Mouse (Mus musculus) retina, postnatal 7 days (tissue): ENCODE data around the gene Ccdc63.
"Not testable (repeated sequence)": the region's sequence is repeated elsewhere in the genome, so short reads cannot be mapped to it uniquely, and the experiment has no call there.

ENCODE experiments used
- DNase-seq: peaks from one replicate; pipeline ENCODE4 v3.0.0-alpha.2; 2012; ENCODE audit warnings: low read depth, low spot score

Gene Ccdc63

DNA sequence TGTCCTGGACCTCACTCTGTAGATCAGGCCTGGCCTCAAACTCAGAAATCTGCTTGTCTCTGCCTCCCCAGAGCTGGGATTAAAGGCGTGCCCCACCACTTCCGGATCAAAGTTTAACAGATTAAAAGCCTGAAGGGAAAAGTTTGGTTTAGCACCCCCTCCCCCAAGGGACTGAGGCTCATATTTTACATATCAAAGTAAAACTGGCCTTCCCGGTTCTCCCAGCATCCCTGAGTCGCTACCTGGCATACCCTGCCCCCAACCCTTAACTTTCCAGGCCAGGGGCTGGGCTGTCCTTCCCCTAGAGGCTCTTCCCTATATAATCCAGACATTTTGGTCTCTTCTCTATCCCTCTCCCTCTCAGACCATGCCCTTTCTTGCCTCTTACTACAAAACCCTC lies 8.6 kb upstream of the Ccdc63 start:
- DNase-seq = no peak

DNA sequence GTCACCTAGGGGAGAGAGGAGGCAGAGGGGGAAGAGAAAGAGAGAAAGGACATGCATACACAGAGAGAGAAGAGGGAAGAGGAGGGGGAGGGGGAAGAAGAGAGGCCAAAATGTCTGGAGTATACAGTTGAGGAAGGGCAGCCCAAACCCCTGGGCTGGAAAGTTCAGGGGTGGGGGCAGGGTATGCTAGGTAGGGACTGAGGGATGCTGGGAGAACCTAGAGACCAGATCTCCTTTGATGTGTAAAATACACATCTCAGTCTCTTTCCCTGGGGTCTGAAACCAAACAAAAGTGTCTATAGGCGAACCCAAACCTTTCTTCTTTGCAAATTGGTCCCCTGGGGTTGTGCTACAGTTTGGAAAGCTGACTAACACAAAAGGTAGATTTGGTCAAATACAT lies 7.5 kb upstream of the Ccdc63 start:
- DNase-seq = no peak

DNA sequence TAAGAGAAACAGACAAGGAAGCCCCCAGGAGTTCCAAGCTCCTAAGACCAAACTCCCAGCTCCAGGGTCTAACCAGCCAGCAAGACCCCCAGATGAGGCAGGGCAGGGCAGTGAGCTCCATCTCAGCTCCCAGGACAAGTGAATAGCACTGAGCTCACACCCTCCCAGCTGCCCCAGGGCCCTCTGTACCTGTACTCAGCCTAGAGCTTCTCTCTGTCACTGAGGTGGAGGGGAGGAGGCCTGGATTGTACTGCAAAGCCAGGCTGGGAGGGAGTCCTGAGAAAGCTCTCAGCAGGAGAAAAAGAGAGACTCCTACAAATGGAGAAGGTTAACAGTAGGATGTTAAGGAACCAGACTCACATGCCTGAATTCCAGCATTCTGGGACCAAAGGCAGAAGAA lies 6.0 kb upstream of the Ccdc63 start:
- no peak for DNase-seq

DNA sequence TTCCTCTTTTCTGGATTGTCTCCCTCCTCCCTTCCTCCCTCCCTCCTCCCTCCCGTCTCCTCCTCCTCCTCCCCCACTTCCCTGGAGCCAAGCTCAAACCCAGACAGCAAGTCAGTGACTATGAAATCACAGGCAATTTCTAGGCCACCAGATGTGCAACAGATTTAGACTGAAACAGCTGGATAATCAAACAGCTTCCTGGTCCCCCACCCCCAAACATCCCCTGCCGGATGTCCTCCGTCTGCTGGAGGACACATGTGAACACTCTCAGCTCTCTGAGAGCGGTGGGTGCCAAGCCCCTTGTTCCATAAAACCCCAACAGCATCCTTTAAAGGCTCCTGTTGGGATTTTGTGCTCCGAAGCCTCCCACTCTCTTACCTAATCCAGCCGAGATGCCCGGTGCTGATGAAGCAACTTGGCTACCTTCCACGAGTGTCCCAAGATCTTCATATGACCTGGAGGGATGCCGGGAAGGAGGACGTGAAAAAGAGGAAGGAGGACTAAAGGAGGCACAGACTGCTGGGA lies 5.5 kb upstream of the Ccdc63 start:
- no peak for DNase-seq

DNA sequence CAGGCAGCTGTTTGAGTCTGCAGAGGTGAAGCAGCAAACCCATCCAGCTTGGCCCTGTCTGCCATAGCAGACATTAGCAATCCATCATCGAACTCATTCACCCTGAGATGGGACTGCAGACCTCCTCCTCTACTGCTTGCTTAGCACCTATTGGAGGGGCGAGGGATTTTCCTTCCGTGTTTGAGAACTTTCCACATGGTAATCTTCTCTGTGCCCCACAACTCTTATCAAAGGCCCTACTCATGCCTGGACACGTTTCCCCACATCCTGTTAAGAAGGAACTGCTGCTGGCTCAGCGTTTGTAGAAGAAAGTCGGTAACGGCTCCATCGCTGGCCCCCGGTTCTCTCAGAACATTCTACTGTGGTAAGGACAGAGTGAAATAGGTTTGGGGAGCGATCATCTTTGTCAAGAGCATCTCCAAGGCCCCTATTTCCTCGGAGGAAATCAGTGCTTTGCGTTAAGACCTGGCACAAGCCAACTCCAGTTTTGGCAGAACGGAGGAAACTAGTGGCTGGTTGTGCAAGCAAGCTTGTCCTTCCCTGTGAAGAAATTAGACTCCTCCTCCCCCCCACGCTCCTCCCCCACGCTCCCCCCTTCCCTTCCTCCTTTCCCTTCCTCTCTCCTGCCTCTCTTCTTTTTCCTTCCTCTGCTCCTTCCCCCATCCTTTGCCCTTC lies 4.9 kb upstream of the Ccdc63 start:
- DNase-seq = no peak

DNA sequence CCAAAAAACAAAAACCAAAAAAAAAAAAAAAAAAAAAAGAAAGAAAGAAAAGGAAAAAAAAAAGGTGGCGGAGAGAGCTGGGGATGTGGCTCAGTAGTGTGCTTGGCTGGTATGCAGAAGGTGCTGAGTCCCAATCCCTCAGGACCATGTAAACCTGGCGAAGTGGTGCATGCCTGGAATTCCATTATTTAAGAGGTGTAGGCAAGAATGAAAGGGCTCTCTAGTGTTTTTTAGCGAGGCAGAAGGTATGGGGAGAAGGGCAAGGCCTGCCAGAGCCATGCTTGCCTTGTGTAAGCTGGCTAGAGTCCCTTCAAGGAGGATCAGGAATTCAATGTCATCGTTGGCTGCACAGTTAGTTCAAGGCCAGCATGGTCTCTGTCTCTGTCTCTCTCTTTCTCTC lies 4.2 kb upstream of the Ccdc63 start:
- no peak for DNase-seq

DNA sequence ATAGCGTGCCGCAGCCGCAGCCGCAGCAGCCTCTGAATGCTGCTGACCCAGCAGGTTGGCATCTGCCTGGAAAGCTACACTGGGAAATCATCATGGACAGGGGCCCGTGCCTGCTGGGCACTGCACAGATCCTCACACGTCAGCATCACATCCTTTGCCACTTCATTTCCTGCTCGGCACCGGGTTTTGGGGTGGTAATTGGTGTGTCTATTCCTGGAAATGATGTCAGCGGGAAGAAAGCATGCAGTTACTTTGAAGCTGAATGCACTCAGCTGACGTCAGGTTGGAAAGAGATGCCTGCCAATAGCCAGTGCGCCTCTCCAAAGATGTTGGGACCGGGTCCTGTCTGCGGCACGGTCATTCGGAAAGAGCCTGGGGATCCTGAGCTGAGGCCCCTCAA lies 2.9 kb upstream of the Ccdc63 start:
- no peak for DNase-seq

DNA sequence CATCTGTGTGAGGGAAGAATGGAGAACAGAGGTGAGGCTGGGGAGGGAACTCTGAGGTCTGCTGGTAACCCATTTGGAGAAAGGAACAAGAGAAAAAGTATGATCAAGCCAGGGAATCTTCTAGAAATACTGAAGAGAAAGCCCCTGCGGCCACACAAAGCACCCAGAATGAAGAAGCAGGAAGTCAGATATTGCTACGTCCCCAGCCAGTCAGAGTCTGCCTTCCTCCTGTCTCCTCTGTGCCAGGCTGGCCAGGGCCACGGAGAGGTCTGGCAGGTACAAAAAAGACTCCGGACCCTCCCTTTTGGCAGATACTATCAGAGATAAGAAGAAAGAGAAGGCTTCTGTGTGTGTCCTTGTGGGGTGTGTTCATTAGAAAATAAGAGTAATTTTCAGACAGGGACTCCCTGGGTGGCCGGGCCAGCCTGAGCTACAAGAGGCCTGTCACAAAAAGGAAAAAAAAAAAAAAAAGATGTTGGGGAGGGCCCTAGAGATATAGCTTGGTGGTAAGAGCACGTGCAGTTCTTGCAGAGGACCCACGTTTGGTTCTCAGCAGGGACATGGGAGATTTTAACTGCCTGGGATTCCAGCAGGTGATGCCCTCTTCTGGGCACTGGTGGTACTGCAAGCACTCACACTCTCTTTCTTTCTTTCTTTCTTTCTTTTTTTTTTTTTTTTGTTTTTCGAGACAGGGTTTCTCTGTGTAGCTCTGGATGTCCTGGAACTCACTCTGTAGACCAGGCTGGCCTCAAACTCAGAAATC lies 1.8 kb upstream of the Ccdc63 start:
- no peak for DNase-seq

DNA sequence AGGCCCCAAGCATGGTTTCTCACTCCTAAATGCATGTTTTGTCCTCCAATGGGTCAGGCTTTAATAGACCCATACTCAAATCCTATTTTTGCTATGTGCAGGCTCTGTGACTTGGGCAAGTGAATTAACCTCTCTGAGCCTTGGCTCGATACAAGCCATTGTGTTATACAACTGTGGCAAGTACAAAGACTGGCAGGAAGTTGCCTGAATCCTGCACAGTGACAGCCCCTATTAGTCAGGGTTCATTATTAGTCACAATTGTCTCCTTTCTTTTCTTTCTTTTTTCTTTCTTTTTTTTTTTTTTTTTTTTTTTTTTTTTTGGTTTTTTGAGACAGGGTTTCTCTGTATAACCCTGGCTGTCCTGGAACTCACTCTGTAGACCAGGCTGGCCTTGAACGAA lies 852 bp downstream of the Ccdc63 start:
- DNase-seq = not testable (repeated sequence)

DNA sequence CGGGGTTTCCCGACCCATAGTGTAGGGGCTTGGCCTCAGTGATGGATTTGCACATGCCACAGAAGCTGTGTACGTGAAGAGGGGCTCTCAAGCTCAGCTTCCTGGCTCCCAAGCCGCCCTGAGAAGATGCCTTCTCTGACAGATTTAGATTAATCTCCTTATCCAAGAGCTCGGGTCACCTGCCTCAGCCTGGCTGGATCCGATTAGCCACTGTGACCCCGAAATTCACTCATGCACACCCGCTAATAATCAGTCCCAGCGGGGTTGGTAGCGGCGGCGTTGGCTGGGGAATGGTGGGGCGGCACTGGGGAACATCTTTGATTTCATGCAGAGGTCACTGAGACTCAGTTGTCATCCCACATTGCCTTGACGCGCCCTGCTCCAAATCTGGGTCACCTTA lies 1.8 kb downstream of the Ccdc63 start:
- peak; percentile 81 for DNase-seq

DNA sequence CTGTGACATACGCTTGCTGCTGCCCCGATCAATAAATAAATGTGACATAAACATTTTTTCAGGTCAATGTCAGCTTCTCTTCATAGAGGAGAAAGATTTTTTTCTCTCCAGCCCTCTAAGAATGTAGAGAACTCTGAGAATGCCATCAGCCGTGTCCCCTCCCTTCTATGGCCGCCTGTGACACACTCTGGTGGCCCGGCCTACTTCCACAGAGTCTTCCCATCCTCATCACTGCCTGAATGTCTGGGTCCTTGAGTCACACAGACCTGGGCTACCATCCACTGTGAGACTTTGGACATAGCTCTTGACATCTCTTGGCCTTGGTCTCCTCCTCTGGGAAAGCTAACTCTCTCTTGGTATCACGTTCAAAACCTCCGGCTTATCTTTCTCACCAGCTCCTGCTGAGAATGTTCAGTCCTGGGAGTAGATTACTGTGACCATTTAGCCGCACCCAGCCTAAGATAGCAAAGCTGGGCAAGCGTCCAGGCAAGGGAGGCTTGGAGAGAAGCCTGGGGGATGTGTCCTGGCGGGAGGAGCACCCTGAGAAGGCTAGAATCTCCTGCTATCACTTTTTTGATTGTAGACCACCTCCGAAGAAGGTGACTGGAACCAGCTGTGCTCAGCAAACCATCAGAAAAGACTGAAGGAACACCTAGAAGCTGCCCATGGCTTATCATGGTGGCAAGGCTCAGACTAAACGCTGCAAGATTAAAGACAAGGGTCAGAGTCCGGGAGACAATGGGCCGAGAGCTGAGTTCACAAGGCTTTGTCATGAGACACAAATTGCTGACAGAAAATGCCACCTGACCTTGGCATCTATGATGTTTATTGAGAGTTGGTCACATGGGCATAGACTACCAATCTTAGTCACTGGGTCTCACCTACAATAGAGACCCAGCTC lies 3.9 kb downstream of the Ccdc63 start:
- no peak for DNase-seq

DNA sequence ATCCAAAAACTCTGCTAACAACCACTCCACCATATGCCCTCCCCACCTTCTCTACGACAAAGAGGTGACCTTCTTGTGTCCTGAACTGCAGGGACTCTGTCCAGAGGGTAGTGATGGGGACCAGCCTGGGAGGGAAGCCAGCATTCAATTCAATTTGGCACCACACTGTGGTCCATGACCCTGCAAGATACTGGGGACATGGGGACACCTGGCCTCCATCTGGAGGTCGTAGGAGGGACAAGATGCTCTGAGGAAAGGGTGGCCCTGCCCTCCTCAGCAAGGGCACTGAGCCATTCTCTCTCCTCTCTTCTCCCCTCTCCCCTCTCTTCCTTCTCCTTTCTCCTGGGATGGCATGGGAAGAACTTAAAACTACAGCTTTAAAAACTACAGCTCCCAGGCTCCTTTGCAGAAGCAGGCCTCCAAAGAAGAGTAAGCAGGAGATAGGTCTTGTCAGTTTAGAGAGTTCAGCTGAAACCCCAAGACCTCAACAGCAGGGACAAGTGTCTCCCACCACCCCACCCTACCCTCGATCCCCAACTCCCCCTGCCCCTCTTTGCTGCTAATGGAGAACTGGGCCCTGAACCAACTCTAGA lies 5.2 kb downstream of the Ccdc63 start:
- DNase-seq = no peak

DNA sequence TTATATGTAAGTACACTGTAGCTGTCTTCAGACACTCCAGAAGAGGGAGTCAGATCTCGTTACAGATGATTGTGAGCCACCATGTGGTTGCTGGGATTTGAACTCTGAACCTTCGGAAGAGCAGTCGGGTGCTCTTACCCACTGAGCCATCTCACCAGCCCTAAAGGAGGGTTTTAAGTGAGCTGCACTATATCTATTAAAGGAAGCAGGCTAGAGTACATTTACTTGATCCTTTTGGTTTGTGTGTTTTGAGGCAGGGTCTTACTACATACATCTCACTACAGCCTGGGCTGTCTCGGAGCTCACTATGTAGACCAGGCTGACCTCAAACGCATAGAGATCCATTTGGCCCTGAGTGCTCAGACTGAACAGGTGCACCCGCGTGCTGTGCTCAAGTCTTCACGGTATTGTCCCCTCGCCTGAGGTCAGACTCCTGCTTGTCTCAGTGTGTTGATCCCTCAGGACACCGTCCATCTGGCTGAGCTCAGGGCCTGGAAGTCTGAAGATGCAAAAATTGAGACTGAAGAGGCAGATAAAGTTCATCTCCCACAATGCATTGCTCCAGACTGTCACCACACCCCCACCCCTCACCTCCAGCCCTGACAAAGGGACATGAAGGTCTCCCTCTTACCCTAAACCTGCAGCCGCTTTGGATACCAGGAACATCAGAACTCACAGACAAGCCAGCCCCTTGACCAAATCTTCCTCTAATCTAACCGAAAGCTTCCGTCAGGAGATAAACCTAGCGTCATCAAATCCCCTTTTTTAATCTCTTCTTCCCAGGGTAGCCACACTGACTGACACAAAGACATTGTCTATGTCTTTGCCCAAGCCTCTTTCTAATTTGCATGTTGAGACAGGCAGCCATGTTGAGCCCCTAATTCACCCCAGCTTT lies 6.0 kb downstream of the Ccdc63 start:
- DNase-seq = no peak

DNA sequence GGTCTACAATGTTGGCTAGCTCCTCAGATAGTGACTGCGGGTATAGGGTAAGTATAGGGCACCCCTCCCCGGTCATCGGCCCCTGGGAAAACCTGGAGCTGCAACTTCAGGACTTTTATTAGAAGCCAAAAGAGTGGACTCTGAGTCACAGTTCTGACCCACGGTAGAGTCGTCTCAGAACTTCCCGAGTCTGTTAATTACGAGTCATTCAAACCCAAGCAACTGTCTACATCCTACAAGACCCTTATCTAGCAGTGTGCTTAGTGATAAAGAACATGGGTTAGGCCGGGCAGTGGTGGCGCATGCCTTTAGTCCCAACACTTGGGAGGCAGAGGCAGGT lies 7.6 kb downstream of the Ccdc63 start:
- no peak for DNase-seq

DNA sequence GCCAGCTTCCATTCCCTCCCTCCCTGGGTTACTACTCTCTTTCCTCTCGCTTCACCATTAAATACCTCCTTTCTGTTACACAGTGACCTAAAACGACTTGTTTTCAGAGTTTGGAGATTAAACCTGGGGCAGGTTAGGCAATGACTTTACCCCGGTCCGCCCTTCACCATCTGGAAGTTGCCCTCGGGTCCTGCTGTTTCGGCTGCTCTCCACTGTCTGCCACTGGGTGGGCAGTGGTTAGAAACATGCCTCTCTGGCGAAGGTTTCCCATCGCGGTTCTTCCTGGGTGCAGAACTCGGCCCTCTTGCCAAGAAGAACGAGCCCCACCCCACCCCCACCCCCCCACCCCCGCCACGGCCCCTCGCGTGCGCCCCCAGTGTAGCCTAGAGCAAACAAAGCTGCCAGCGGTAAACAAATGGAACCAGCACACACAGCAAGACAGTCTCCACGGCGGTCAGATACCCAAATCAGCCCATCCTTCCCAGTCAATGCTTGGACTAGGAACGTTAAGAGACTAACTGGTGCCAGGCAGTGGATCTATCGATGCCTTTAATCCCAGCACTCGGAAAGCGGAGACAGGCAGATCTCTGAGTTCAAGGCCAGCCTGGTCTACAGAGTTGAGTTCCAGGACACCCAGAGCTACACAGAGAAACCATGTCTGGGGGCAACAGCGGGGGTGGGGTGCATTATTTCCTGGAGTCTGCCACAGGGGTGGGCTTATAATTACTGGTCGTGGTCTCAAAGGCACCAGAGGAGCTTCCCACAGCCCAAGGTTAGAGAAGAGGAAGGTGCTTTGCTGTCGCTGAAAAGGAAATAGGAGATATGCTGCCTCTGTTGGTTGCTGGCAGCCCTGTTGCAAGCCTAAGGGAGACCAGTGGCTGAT lies 8.2 kb downstream of the Ccdc63 start:
- DNase-seq = no peak

DNA sequence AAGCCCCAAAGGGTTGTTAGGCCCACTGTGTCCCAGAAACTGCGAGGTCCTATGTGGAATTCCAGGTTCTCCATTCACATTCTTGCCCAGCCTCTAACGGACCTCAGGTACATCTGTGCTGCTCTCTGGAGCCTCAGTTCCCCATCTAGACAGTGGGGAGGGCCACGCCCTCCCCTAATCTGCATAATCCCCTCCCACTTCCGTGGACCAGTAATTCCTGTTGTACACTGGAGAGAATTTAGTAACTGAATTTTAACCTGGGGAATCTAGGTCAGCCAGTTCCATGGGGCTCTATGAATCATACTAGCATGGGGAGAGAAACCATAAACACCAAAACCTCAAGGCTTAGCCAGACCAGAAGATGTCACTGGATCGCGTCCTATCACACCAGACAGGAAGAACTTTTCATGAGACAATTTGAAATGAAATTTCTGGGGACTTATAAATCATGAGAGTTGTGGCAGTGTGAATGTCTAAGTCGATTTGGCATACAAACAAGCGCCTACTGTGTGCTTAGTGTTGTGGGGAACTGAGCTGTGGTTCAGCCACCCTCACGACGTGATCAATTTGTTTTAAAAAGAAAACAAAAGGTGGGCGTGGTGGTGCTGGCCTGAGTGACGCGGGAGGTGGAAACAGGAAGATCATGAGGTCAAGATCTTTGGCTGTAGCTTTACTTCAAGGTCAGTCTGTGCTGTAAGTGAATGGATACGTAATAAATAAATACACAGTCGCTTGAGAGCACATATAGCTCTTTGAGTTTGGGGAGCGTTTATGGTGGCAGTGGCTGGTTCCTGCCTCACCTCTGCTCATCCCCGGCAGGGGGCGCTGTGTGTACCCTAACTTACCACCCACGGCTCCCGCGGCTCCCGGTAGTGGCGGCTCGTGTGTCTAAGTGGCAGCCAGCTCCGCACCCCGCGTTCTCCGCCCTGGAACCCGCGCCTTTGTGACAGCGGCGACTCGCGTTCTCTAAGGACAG lies 9.3 kb downstream of the Ccdc63 start:
- peak; percentile 75 for DNase-seq

DNA sequence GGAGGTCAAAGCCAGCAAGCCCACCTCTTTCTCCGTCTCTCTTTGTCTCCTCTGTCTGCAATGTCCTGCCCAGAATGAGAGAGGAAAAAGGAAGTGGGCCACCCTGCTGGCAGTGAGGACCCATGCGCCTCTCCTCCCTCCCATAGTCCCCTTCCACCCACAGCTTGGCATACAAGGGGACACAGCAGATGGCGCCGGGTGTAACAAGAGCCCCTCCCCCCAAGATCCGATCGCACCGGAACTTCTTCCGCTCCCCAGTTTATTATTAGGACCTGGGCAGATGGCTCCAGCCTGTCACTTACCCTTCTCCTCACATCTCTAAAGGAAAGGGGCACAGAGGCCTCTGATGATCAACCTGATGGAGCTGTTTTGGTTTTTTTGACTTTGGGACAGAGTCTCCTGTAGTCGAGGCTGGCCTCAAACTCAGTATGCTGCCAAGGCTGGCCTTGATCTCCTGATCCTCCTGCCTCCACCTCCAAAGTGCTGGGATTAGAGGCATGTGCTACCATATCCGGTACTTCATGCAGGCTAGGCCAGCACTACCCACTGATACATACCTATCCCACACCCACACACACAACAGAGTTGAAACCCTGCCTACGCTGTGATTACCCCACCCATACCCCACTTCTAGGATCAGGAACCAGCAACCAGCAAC lies 10.2 kb downstream of the Ccdc63 start:
- no peak for DNase-seq

DNA sequence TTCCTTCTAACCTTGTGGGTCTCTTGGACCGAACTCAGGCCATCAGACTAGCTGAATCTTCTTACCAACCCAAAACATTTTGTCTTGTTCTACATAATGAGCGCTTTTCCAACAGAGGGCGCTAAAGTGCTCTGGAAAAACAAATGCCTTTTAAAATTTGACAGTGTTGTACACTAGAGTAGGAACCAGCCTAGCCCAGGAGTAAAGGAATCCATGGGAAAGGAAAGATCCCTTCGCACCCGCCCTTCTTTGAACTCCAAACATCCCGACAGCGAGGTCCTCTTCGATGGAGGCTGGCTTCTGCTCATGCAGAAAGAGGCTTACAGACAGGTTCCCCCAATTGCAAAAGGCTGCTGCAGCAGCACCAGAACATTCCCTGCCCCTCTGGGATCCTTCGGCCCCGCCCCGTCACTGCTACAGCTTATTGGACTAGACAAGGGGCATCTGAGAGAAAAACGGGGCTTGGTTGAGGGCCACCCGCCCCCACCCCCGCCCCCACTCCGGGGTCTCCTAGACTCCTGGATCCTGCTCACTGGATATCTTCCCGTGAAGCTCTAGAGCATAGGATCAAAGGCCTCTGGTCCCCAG lies 11.5 kb downstream of the Ccdc63 start:
- DNase-seq = peak; percentile 71
